Mouse (Mus musculus) left cerebral cortex, postnatal 25 days (tissue): ENCODE measurements around the gene Mia. TPM values are rescaled to one million over a fixed set of nuclear protein-coding genes. Genes with fewer than 3 reads are reported as not detected.

Experiments
- microRNA-seq, 2 experiments: library from miRNA; unstranded; fragments of <30 nt; microRNA quantifications; one replicate each; pipeline ENCODE4 v1.2.0; 2022
- total RNA-seq, 2 experiments: library from RNA; stranded (reverse); gene quantifications; 2 replicates each; pipeline ENCODE4 v1.2.3; 2021

Mia gene
- total RNA-seq, 2 experiments from 2014 or later = 0.62 to 1.7 TPM

Small RNA genes within 50 kb of the gene (microRNA-seq; reads per million reads assigned to microRNA genes)
- 0.25 to 0.34 reads per million in 2 experiments for gene Mir1191
- gene Mir3101 = 0.67 to 0.99 reads per million in 2 experiments

Other genes starting within 250 kb of the Mia start
- gene Cyp2a22, start 241.8 kb downstream of the Mia start, total RNA-seq = not detected
- not detected for gene Cyp2a12, start 152.1 kb downstream of the Mia start, total RNA-seq
- under 1 TPM in 1 of 2 experiments, not detected in 1; 0.41 TPM for gene Cyp2f2, start 61.2 kb downstream of the Mia start, total RNA-seq
- gene Cyp2t4, start 27.4 kb downstream of the Mia start, total RNA-seq = not detected
- 100 to 1,000 TPM in 1 of 2 experiments, 10 to 100 TPM in 1; 98.1 to 101 TPM for gene Egln2, start 14.4 kb downstream of the Mia start, total RNA-seq
- gene Rab4b, start 2.3 kb downstream of the Mia start, total RNA-seq = 10 to 100 TPM; 85.3 to 91.2 TPM
- gene Gm21983, start 71 bp downstream of the Mia start, total RNA-seq = not detected
- 10 to 100 TPM; 21.0 to 25.2 TPM for gene BC024978, start 14.6 kb upstream of the Mia start, total RNA-seq
- gene Snrpa, start 15.1 kb upstream of the Mia start, total RNA-seq = 10 to 100 TPM; 81.9 to 85.2 TPM
- gene Itpkc, start 47.5 kb upstream of the Mia start, total RNA-seq = 1 to 10 TPM; 7.5 to 8.8 TPM
- 10 to 100 TPM; 32.5 to 37.2 TPM for gene Coq8b, start 51.9 kb upstream of the Mia start, total RNA-seq
- 100 to 1,000 TPM; 119 to 130 TPM for gene Numbl, start 77.3 kb upstream of the Mia start, total RNA-seq
- gene Ltbp4, start 156.5 kb upstream of the Mia start, total RNA-seq = 10 to 100 TPM; 46.7 to 50.4 TPM
- 10 to 100 TPM; 21.7 to 31.2 TPM for gene Shkbp1, start 174.9 kb upstream of the Mia start, total RNA-seq
- not detected for gene Gm20479, start 176.3 kb upstream of the Mia start, total RNA-seq